Mouse (Mus musculus) midbrain, postnatal 0 days (tissue): ENCODE measurements around the gene Pogz. TPM values are rescaled to one million over a fixed set of nuclear protein-coding genes. Genes with fewer than 3 reads are reported as not detected.

Experiments
- ATAC-seq: fragments of 200-750 bp; cut with Nextera tagmentation; 2 replicates; pipeline ENCODE4 v1.8.0; 2017; ENCODE audit warnings: moderate number of reproducible peaks, mild to moderate bottlenecking, moderate TSS enrichment, moderate library complexity; ENCODE audit not compliant: low FRiP score
- DNase-seq: peaks from one replicate; pipeline ENCODE4 v3.0.0-alpha.2; 2015; ENCODE audit warnings: low spot score
- H3K27ac ChIP-seq: fragments of 300-500 bp; sonication (generic); 2 replicates; pipeline ENCODE4 v1.5.1; 2014; ENCODE audit warnings: low read depth, mild to moderate bottlenecking, low read length, mixed read lengths
- H3K27me3 ChIP-seq: fragments of 300-500 bp; sonication (generic); 2 replicates; pipeline ENCODE4 v1.6.1; 2014; ENCODE audit warnings: low read length, control low read depth, mixed read lengths; ENCODE audit not compliant: insufficient read depth
- H3K36me3 ChIP-seq: fragments of 300-500 bp; sonication (generic); 2 replicates; pipeline ENCODE4 v1.6.1; 2014; ENCODE audit warnings: low read length, control low read depth, mixed read lengths; ENCODE audit not compliant: insufficient read depth
- H3K4me1 ChIP-seq: fragments of 300-500 bp; sonication (generic); 2 replicates; pipeline ENCODE4 v1.6.1; 2014; ENCODE audit warnings: mild to moderate bottlenecking, control low read depth, antibody characterized with exemption, low read length, mixed read lengths; ENCODE audit not compliant: insufficient read depth
- H3K4me2 ChIP-seq: fragments of 300-500 bp; sonication (generic); 2 replicates; pipeline ENCODE4 v1.6.1; 2014; ENCODE audit warnings: low read depth, mild to moderate bottlenecking, low read length, mixed read lengths; ENCODE audit not compliant: poor library complexity, severe bottlenecking
- H3K4me3 ChIP-seq: fragments of 300-500 bp; sonication (generic); 2 replicates; pipeline ENCODE4 v1.5.1; 2014; ENCODE audit warnings: low read depth, mild to moderate bottlenecking, low read length, moderate library complexity
- H3K9ac ChIP-seq: fragments of 300-500 bp; sonication (generic); replicated peaks from 2 replicates; pipeline ENCODE4 v1.6.1; 2014; ENCODE audit warnings: mild to moderate bottlenecking, low read length, moderate library complexity, mixed read lengths; ENCODE audit not compliant: poor library complexity, severe bottlenecking
- H3K9me3 ChIP-seq: fragments of 300-500 bp; sonication (generic); 2 replicates; pipeline ENCODE4 v1.6.1; 2016; ENCODE audit warnings: low read length, control low read depth
- CTCF ChIP-seq: IDR thresholded peaks from 2 replicates; pipeline ENCODE4 v1.5.1; 2016; ENCODE audit warnings: antibody characterized with exemption, mild to moderate bottlenecking
- WGBS: fragments of 180-500 bp; shearing (Covaris S2); extraction: QIAGEN DNeasy Blood & Tissue Kit; methylation state at CpG from one replicate; pipeline ENCODE4 v1.1.7; 2014; 5-methylcytosine and 5-hydroxymethylcytosine counted together
- polyA plus RNA-seq: library from polyadenylated mRNA; unstranded; fragments of >200 nt; fragmentation: Nextera tagmentation; extraction: Ambion mirVana; gene quantifications from 2 replicates; pipeline ENCODE4 v1.2.1, GENCODE M21; 2015
- total RNA-seq: library from RNA; depleted of rRNA; stranded (reverse); fragments of >200 nt; gene quantifications from 2 replicates; pipeline ENCODE4 v1.2.3, GENCODE M21; 2014

The Pogz gene
- total and polyA plus RNA-seq, 2 experiments from 2014 or later, result 17.5 to 42.5 TPM

GRCm38 (mm10) chr3:94795596-94796140 is 41.7 kb upstream of the Pogz start:
- ATAC-seq (no peak), DNase-seq (no peak)
- H3K27ac ChIP-seq, result no peak overlapping the region
- H3K9ac ChIP-seq, result no peak overlapping the region
- H3K4me3 ChIP-seq, result no peak overlapping the region
- TF ChIP-seq CTCF, result no peak
- no peaks in the 10 kb centered on the region for H3K27me3 ChIP-seq
- H3K4me2 ChIP-seq, result no peak overlapping the region
- WGBS, result 71% methylated on average over 7 of the region's 7 CpGs
- no peaks in the 10 kb centered on the region for H3K9me3 ChIP-seq
- H3K36me3 ChIP-seq, result no peaks in the 10 kb centered on the region
- no peaks in the 10 kb centered on the region for H3K4me1 ChIP-seq

GRCm38 (mm10) chr3:94796181-94796580 is 41.2 kb upstream of the Pogz start:
- Histone ChIP-seq H3K4me1 (no peaks in the 10 kb centered on the region), H3K9me3 (no peaks in the 10 kb centered on the region), H3K9ac (no peak overlapping the region), H3K36me3 (no peaks in the 10 kb centered on the region), H3K4me3 (no peak overlapping the region), H3K4me2 (no peak overlapping the region), H3K27ac (no peak overlapping the region), H3K27me3 (no peaks in the 10 kb centered on the region)
- ATAC-seq, result no peak
- TF ChIP-seq CTCF, result no peak
- DNase-seq, result no peak

GRCm38 (mm10) chr3:94804146-94804545 is 33.2 kb upstream of the Pogz start:
- Histone ChIP-seq H3K4me2 (peak overlapping the region; percentile 22; the same call in 1 of the 2 replicates), H3K9me3 (no peaks in the 10 kb centered on the region), H3K4me3 (no peak overlapping the region), H3K9ac (no peak overlapping the region), H3K36me3 (no peaks in the 10 kb centered on the region), H3K4me1 (no peaks in the 10 kb centered on the region), H3K27me3 (no peaks in the 10 kb centered on the region), H3K27ac (no peak overlapping the region)
- 5% methylated on average over 10 of the region's 10 CpGs for WGBS
- peak; percentile 38 for DNase-seq
- no peak for ATAC-seq
- TF ChIP-seq CTCF, result no peak

- no peak for TF ChIP-seq CTCF
- 89% methylated on average over 4 of the region's 4 CpGs for WGBS
Measured at GRCm38 (mm10) chr3:94804976-94805375, 32.4 kb upstream of the Pogz start.

GRCm38 (mm10) chr3:94808296-94808695 is 29.1 kb upstream of the Pogz start:
- no peaks in the 10 kb centered on the region for H3K9me3 ChIP-seq
- H3K9ac ChIP-seq, result no peak overlapping the region
- no peaks in the 10 kb centered on the region for H3K27me3 ChIP-seq
- H3K4me3 ChIP-seq, result no peak overlapping the region
- ATAC-seq (no peak), DNase-seq (no peak)
- H3K4me1 ChIP-seq, result no peaks in the 10 kb centered on the region
- no peak overlapping the region for H3K4me2 ChIP-seq
- 87% methylated on average over 1 of the region's 1 CpGs for WGBS
- TF ChIP-seq CTCF, result peak; percentile 62
- no peak overlapping the region for H3K27ac ChIP-seq
- H3K36me3 ChIP-seq, result no peaks in the 10 kb centered on the region

More at GRCm38 (mm10) chr3:94804976-94805375, 32.4 kb upstream of the Pogz start:
- H3K4me3 ChIP-seq, result no peak overlapping the region
- no peak overlapping the region for H3K27ac ChIP-seq
- H3K36me3 ChIP-seq, result no peaks in the 10 kb centered on the region
- no peak for DNase-seq
- H3K4me1 ChIP-seq, result no peaks in the 10 kb centered on the region
- H3K4me2 ChIP-seq, result no peak overlapping the region
- no peaks in the 10 kb centered on the region for H3K27me3 ChIP-seq
- H3K9me3 ChIP-seq, result no peaks in the 10 kb centered on the region
- no peak for ATAC-seq
- no peak overlapping the region for H3K9ac ChIP-seq

GRCm38 (mm10) chr3:94811628-94812027 is 25.7 kb upstream of the Pogz start:
- H3K9me3 ChIP-seq, result no peaks in the 10 kb centered on the region
- no peak overlapping the region for H3K9ac ChIP-seq
- H3K4me1 ChIP-seq, result no peaks in the 10 kb centered on the region
- no peak overlapping the region for H3K4me3 ChIP-seq
- peak; percentile 54; the same call in 1 of the 2 replicates for ATAC-seq
- DNase-seq, result peak; percentile 43
- WGBS, result 22% methylated on average over 4 of the region's 4 CpGs
- TF ChIP-seq CTCF, result peak; percentile 71
- no peak overlapping the region for H3K4me2 ChIP-seq
- no peak overlapping the region for H3K27ac ChIP-seq
- no peaks in the 10 kb centered on the region for H3K27me3 ChIP-seq
- H3K36me3 ChIP-seq, result no peaks in the 10 kb centered on the region
